Mouse (Mus musculus) stomach, embryonic 14.5 days (tissue): Measurements from ENCODE around the gene Nf1. TPM values are rescaled to one million over a fixed set of nuclear protein-coding genes. Genes with fewer than 3 reads are reported as not detected.

ENCODE experiments used
- ATAC-seq: fragments of 200-750 bp; cut with Nextera tagmentation; 2 replicates; pipeline ENCODE4 v1.8.0; 2017; ENCODE audit warnings: low read depth, moderate TSS enrichment; ENCODE audit not compliant: insufficient number of reproducible peaks, insufficient read depth, low FRiP score
- H3K27ac ChIP-seq: fragments of 300-500 bp; sonication (generic); 2 replicates; pipeline ENCODE4 v1.5.1; 2014; ENCODE audit warnings: mild to moderate bottlenecking, low read length, moderate library complexity, mixed read lengths
- H3K27me3 ChIP-seq: fragments of 300-500 bp; sonication (generic); 2 replicates; pipeline ENCODE4 v1.6.1; 2014; ENCODE audit warnings: low read length, control low read depth, mixed read lengths; ENCODE audit not compliant: control insufficient read depth, insufficient read depth
- H3K36me3 ChIP-seq: fragments of 300-500 bp; sonication (generic); 2 replicates; pipeline ENCODE4 v1.6.1; 2014; ENCODE audit warnings: mild to moderate bottlenecking, control low read depth, low read length, moderate library complexity, mixed read lengths; ENCODE audit not compliant: control insufficient read depth, insufficient read depth
- H3K4me1 ChIP-seq: fragments of 300-500 bp; sonication (generic); 2 replicates; pipeline ENCODE4 v1.6.1; 2014; ENCODE audit warnings: low read length, control low read depth, mixed read lengths; ENCODE audit not compliant: control insufficient read depth, insufficient read depth
- H3K4me2 ChIP-seq: fragments of 300-500 bp; sonication (generic); replicated peaks from 2 replicates; pipeline ENCODE4 v1.6.1; 2014; ENCODE audit warnings: low read depth, low read length, control low read depth
- H3K4me3 ChIP-seq: fragments of 300-500 bp; sonication (generic); 2 replicates; pipeline ENCODE4 v1.5.1; 2014; ENCODE audit warnings: low read depth, low read length, control low read depth
- H3K9ac ChIP-seq: fragments of 300-500 bp; sonication (generic); replicated peaks from 2 replicates; pipeline ENCODE4 v1.6.1; 2014; ENCODE audit warnings: low read depth, mild to moderate bottlenecking, control low read depth, low read length, moderate library complexity, mixed read lengths
- H3K9me3 ChIP-seq: fragments of 300-500 bp; sonication (generic); 2 replicates; pipeline ENCODE4 v1.6.1; 2016; ENCODE audit warnings: low read depth, low read length, control low read depth; ENCODE audit not compliant: control insufficient read depth
- WGBS: fragments of 180-500 bp; shearing (Covaris S2); extraction: QIAGEN DNeasy Blood & Tissue Kit; methylation state at CpG from one replicate; pipeline ENCODE4 v1.1.7; 2014; 5-methylcytosine and 5-hydroxymethylcytosine counted together
- polyA plus RNA-seq: library from polyadenylated mRNA; unstranded; fragments of >200 nt; fragmentation: Nextera tagmentation; extraction: Ambion mirVana; gene quantifications from 2 replicates; pipeline ENCODE4 v1.2.1, GENCODE M21; 2014

Nf1 gene
- polyA plus RNA-seq, 1 experiment from 2014 or later: 16.9 TPM

DNA sequence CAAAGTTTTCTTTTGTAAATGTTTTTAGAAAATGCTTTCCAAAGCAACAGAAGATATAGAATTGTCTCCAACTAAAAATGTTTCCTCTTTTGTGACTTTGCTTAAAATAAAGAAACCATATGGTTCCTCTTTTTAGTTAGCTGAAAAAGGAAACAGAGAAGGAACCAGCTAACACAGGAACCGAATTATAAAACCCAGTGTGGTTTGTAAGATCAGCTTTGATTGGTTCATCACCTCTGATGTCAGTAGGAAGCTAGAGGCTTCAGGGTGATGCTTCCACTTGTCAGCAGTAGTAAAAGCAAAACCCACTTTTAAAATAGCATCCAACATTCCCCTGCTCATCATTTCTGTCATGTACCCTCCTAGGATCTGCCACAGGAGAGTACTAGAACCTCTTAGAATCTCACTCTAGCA is 180.4 kb downstream of the Nf1 start:
- no peak overlapping the region for H3K9ac ChIP-seq
- 65% methylated on average over 1 of the region's 1 CpGs for WGBS
- no peak overlapping the region for H3K4me3 ChIP-seq
- no peak for ATAC-seq
- no peak overlapping the region for H3K27ac ChIP-seq
- no peaks in the 10 kb centered on the region for H3K36me3 ChIP-seq
- H3K9me3 ChIP-seq: no peaks in the 10 kb centered on the region
- H3K4me2 ChIP-seq: no peak overlapping the region
- 0 out of 2 replicates have a peak, but pooled peaks cover 3% of the 10 kb centered on the region for H3K4me1 ChIP-seq
- no peaks in the 10 kb centered on the region for H3K27me3 ChIP-seq

DNA sequence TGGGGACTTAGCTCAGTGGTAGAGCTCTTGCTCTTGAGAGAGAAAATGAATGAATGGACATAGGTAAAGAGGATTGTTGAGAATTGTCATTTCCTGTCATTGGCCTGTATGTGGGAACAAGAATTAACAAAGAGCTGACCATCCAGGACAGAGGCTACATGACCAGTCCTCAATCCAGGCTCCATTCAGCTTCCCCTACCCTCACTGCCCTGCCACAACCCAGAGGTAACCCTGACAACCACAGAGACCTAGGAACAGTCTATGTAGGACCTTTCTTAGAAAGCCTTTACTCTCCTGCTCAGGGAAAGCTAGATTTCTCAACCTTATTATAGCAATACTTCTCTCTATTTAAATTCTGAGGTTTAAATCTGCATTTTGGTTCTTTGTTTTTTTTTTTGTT is 181.3 kb downstream of the Nf1 start:
- H3K27ac ChIP-seq: no peak overlapping the region
- no peak overlapping the region for H3K4me3 ChIP-seq
- H3K9me3 ChIP-seq: no peaks in the 10 kb centered on the region
- no peak overlapping the region for H3K9ac ChIP-seq
- no peak overlapping the region for H3K4me2 ChIP-seq
- no peaks in the 10 kb centered on the region for H3K4me1 ChIP-seq
- H3K27me3 ChIP-seq: no peaks in the 10 kb centered on the region
- no peak for ATAC-seq
- peaks cover 2% of the 10 kb centered on the region; the same call in 1 of the 2 replicates for H3K36me3 ChIP-seq

DNA sequence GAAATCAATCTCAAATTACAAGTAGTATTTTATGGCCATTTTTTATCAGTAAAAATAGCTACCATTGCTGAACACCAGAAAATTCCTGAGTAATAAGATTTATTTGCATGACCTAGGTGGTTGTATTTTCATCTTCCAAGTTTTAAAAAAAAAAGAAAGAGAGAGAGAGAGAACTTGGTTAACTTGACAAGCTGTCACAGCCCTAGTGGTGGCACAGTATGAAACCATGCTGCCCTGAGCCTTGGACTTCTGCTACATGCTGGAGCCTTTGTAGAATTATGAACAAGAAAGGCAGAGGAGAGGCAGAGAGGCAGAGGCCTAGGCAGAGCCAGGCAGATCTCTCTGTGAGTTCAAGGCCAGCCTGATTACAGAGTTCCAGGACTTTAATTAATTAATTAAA is 182.4 kb downstream of the Nf1 start:
- Histone ChIP-seq H3K27me3 (no peaks in the 10 kb centered on the region), H3K27ac (no peak overlapping the region), H3K4me3 (no peak overlapping the region), H3K36me3 (peaks cover 2% of the 10 kb centered on the region; the same call in 1 of the 2 replicates), H3K4me1 (no peaks in the 10 kb centered on the region), H3K9ac (no peak overlapping the region), H3K4me2 (no peak overlapping the region), H3K9me3 (no peaks in the 10 kb centered on the region)
- no peak for ATAC-seq

DNA sequence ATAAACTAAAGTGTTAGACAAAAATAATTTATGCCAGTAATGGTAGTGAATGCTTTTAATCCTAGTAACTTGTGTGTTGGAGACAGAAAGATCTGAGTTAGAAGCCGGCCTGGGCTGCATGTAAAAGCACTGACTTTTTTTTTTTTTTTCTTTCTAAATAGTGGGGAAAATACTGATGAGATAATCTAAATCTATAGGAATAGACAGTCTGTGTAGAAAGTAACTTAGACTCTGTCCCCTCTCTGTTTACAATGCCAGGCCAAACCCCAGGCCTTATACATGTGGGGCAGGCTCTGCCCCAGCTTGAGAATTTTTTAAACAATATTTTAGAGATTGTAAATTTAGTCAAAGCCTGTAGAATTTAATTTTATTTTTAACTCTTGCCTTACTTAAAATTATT is 183.5 kb downstream of the Nf1 start:
- Histone ChIP-seq H3K4me2 (no peak overlapping the region), H3K4me1 (no peaks in the 10 kb centered on the region), H3K9me3 (no peaks in the 10 kb centered on the region), H3K4me3 (no peak overlapping the region), H3K27me3 (no peaks in the 10 kb centered on the region), H3K36me3 (peaks cover 2% of the 10 kb centered on the region; the same call in 1 of the 2 replicates), H3K27ac (no peak overlapping the region), H3K9ac (no peak overlapping the region)
- ATAC-seq: no peak
- 74% methylated on average over 1 of the region's 1 CpGs for WGBS

DNA sequence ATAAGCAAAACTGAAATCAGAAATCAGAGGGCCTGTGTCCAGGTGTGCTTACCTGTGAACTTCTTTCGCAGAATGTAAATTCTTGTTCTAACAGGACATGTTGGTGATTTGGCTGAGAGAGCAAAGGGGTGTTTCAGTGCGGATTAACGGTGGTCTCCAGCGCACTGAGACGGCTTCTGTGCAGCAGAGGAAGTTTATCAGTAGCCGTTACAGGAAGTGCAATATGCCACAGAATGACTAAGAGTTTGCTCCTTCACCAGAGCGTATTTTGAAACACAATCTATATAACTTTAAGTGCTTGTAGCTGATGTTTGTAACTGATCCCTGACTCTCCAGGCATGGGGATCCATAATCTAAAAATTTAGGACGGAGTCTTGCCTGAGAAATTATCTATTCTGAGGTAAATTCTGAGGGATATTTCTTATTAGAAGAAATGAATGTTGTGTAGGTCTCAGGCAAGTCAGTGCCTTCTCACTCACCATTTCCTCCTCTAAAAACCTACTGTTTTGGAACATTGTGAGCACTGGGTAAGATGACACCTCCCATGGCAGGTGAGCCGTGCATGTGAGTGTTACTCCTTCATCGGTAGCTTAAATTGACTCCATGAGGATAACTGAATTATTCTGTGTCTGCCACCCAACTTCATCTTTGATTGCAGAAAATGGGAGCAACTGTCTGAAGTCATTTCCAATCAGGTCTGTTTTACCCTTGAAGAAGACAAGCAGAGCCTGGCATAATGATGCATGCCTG is 184.2 kb downstream of the Nf1 start, which contains the start of gene Evi2b:
TSS of gene Evi2b (minus strand) at position 203 of the 750 bp plus-strand sequence.
- no peaks in the 10 kb centered on the region for H3K9me3 ChIP-seq
- no peaks in the 10 kb centered on the region for H3K4me1 ChIP-seq
- no peaks in the 10 kb centered on the region for H3K27me3 ChIP-seq
- H3K4me3 ChIP-seq: no peak within 1 kb of the TSS
- no peak within 1 kb of the TSS for H3K4me2 ChIP-seq
- H3K9ac ChIP-seq: no peak within 1 kb of the TSS
- no peak for ATAC-seq
- WGBS: 66% methylated on average over 10 of the region's 10 CpGs
- H3K36me3 ChIP-seq: peaks cover 2% of the 10 kb centered on the region; the same call in 1 of the 2 replicates
- H3K27ac ChIP-seq: no peak within 1 kb of the TSS

DNA sequence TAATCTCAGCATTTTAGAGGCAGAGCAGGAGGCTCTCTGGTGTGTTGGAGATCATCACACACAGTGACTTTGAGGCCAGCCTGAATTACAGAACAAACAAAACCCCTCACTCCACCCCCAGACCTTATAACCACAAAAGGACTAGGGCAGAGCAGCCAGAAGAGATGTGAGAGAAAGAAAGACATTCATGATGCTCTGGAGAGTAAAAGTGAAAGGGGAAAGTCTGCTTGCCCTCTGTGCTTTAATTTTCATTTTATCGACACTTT is 184.8 kb downstream of the Nf1 start:
- Histone ChIP-seq H3K27me3 (no peaks in the 10 kb centered on the region), H3K4me1 (no peaks in the 10 kb centered on the region), H3K4me3 (no peak overlapping the region), H3K9me3 (no peaks in the 10 kb centered on the region), H3K27ac (no peak overlapping the region), H3K9ac (no peak overlapping the region), H3K36me3 (peaks cover 2% of the 10 kb centered on the region; the same call in 1 of the 2 replicates), H3K4me2 (no peak overlapping the region)
- ATAC-seq: no peak
- 94% methylated on average over 1 of the region's 1 CpGs for WGBS

DNA sequence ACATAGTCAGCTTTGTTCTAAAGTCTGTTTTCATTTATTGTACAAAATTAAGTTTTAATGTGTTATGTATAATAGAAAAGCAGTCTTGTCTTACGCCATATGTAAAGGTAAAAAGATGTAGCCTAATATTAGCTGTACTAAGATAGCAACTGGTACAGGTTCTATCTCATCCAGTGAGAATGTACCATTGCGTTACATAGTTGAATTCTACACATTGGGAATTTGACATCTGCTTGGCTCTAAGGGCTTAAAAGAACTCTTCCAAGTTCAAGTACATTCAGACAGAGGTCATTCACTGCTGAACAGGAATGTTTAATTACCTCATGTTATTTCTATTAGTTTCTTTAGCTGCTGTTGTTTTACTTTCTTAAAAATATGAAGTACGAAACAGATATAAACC is 187.1 kb downstream of the Nf1 start:
- no peak overlapping the region for H3K9ac ChIP-seq
- H3K9me3 ChIP-seq: no peaks in the 10 kb centered on the region
- 88% methylated on average over 3 of the region's 3 CpGs for WGBS
- H3K36me3 ChIP-seq: peaks cover 4% of the 10 kb centered on the region; the same call in 1 of the 2 replicates
- no peaks in the 10 kb centered on the region for H3K4me1 ChIP-seq
- no peak overlapping the region for H3K27ac ChIP-seq
- H3K4me2 ChIP-seq: no peak overlapping the region
- no peak overlapping the region for H3K4me3 ChIP-seq
- no peaks in the 10 kb centered on the region for H3K27me3 ChIP-seq
- ATAC-seq: no peak

DNA sequence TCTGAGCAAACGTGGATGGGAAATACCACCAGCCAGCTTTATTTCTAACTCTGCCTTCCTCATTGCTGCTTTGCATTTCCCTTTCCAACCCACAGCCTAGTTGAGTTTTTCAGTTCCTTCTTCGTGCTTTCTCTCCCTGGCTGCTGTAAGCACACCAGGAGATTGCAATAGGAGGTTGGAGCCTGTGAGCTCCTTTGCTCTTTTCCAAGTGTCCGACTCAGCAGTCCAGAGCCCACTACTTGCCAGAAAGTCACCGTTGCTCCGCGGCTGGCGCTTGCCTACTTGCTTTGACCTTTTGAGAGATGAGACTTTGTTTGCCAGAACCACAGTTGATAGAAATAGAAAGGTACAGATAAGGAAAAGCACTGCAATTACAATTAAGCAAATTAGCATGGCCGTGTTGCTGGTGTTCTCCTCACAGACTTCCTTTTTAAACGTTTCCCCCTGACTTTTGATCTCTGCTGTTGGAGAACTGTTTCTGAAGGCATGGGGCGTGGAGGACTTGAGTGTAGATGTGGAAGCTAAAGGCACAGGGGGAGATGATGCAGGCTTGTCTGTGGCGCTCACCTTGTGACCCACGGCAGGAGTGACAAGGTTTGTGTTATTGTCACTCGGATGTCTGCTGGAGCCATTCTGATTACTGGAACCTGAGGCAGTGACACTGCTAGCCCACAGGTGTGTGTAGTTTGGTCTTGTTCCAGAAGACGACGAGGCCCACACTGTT is 187.7 kb downstream of the Nf1 start:
- Histone ChIP-seq H3K4me2 (no peak overlapping the region), H3K27me3 (no peaks in the 10 kb centered on the region), H3K9me3 (no peaks in the 10 kb centered on the region), H3K4me3 (no peak overlapping the region), H3K36me3 (peaks cover 4% of the 10 kb centered on the region; the same call in 1 of the 2 replicates), H3K9ac (no peak overlapping the region), H3K27ac (no peak overlapping the region), H3K4me1 (no peaks in the 10 kb centered on the region)
- WGBS: 76% methylated on average over 15 of the region's 15 CpGs
- no peak for ATAC-seq
